Mouse (Mus musculus) liver, embryonic 14.5 days (tissue): ENCODE measurements around the gene Trim45. TPM values are rescaled to one million over a fixed set of nuclear protein-coding genes. Genes with fewer than 3 reads are reported as not detected.

Source experiments
- ATAC-seq: fragments of 200-750 bp; cut with Nextera tagmentation; 2 replicates; pipeline ENCODE4 v1.8.0; 2017; ENCODE audit warnings: moderate number of reproducible peaks, mild to moderate bottlenecking, moderate library complexity; ENCODE audit not compliant: insufficient read depth
- DNase-seq, 3 experiments: peaks; one replicate each; pipeline ENCODE4 v3.0.0-alpha.2; 2012 to 2013; ENCODE audit warnings: low read depth in 3 of 3, low spot score in 3 of 3
- H3K27ac ChIP-seq: fragments of 300-500 bp; sonication (generic); 2 replicates; pipeline ENCODE4 v1.5.1; 2014; ENCODE audit warnings: moderate library complexity, mild to moderate bottlenecking, control low read depth, inconsistent platforms
- H3K27me3 ChIP-seq: fragments of 300-500 bp; sonication (generic); 2 replicates; pipeline ENCODE4 v1.6.1; 2014; ENCODE audit warnings: mild to moderate bottlenecking, low read length, moderate library complexity; ENCODE audit not compliant: control insufficient read depth, insufficient read depth
- H3K36me3 ChIP-seq: fragments of 300-500 bp; sonication (generic); replicated peaks from 2 replicates; pipeline ENCODE4 v1.6.1; 2014; ENCODE audit warnings: low read depth; ENCODE audit not compliant: control insufficient read depth, insufficient read depth
- H3K4me1 ChIP-seq, 2 experiments: fragments of 200-500 bp in 1 of 2; fragments of 300-500 bp in 1 of 2; sonication (generic) in 1 of 2; replicated peaks; 2 replicates each; pipeline ENCODE4 v1.6.1; 2012 to 2014; ENCODE audit warnings: antibody characterized with exemption in 1 of 2, inconsistent platforms in 1 of 2, low read length in 1 of 2; ENCODE audit not compliant: control insufficient read depth in 2 of 2, insufficient read depth in 2 of 2
- H3K4me2 ChIP-seq: fragments of 300-500 bp; sonication (generic); 2 replicates; pipeline ENCODE4 v1.6.1; 2014; ENCODE audit warnings: low read depth, mild to moderate bottlenecking, control low read depth, moderate library complexity
- H3K4me3 ChIP-seq, 2 experiments: fragments of 200-500 bp in 1 of 2; fragments of 300-500 bp in 1 of 2; sonication (generic) in 1 of 2; 2 replicates each; pipeline ENCODE4 v1.5.1; 2012 to 2014; ENCODE audit warnings: low read depth in 2 of 2, low read length in 2 of 2, mild to moderate bottlenecking in 2 of 2, control low read depth in 1 of 2, inconsistent platforms in 1 of 2, moderate library complexity in 1 of 2; ENCODE audit not compliant: insufficient read depth in 1 of 2
- H3K9ac ChIP-seq: fragments of 300-500 bp; sonication (generic); replicated peaks from 2 replicates; pipeline ENCODE4 v1.6.1; 2014; ENCODE audit warnings: mild to moderate bottlenecking, control low read depth, moderate library complexity
- H3K9me3 ChIP-seq: fragments of 300-500 bp; sonication (generic); 2 replicates; pipeline ENCODE4 v1.6.1; 2016; ENCODE audit warnings: low read length, mixed read lengths; ENCODE audit not compliant: control insufficient read depth
- CTCF ChIP-seq: IDR thresholded peaks from 2 replicates; pipeline ENCODE4 v1.5.1; 2016; ENCODE audit warnings: antibody characterized with exemption, low read depth, control low read depth
- EP300 ChIP-seq: IDR thresholded peaks from 2 replicates; pipeline ENCODE4 v1.6.1; 2016; ENCODE audit warnings: antibody characterized with exemption, low read depth
- WGBS: fragments of 180-500 bp; shearing (Covaris S2); extraction: QIAGEN DNeasy Blood & Tissue Kit; methylation state at CpG from one replicate; pipeline ENCODE4 v1.1.7; 2014; ENCODE audit not compliant: insufficient replicate concordance; 5-methylcytosine and 5-hydroxymethylcytosine counted together
- polyA plus RNA-seq, 2 experiments: library from polyadenylated mRNA; depleted of rRNA in 1 of 2; stranded (reverse) in 1 of 2; unstranded in 1 of 2; fragments of >200 nt; fragmentation: Nextera tagmentation in 1 of 2; extraction: Ambion mirVana in 1 of 2; gene quantifications; 2 replicates each; pipeline versions ENCODE4 v1.2.1 to v1.2.3; 2012 to 2014

Gene Trim45
- polyA plus RNA-seq, 2 experiments = 0.56 to 0.88 TPM

DNA sequence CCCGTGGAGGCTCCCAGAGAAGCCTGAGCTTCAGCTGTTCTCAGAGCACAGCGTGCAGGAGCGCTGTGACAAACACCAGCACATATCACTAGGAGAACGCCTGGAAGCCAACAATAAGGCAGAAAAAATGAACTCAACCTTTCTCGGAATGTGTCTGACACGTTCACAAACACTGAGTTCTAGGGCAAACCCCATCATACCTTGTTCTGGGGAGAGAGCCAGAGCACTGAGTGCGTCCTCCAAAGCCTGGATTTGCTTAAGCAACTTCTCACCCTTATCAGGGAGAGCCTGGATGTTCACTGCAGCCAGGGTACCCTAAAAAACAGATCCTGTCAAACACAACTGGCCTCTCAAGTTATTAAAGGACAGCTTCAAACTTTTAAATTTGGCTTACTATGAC lies 39.5 kb downstream of the Trim45 start:
- Histone ChIP-seq H3K27me3 (no peaks in the 10 kb centered on the region), H3K4me2 (no peak overlapping the region), H3K9ac (no peak overlapping the region), H3K4me3 (no peak overlapping the region), H3K36me3 (peaks cover 58% of the 10 kb centered on the region), H3K4me1 (no peaks in the 10 kb centered on the region), H3K27ac (no peak overlapping the region), H3K9me3 (no peaks in the 10 kb centered on the region)
- TF ChIP-seq CTCF (no peak), EP300 (no peak)
- 81% methylated on average over 7 of the region's 7 CpGs for WGBS
- no peak for DNase-seq
- no peak for ATAC-seq

DNA sequence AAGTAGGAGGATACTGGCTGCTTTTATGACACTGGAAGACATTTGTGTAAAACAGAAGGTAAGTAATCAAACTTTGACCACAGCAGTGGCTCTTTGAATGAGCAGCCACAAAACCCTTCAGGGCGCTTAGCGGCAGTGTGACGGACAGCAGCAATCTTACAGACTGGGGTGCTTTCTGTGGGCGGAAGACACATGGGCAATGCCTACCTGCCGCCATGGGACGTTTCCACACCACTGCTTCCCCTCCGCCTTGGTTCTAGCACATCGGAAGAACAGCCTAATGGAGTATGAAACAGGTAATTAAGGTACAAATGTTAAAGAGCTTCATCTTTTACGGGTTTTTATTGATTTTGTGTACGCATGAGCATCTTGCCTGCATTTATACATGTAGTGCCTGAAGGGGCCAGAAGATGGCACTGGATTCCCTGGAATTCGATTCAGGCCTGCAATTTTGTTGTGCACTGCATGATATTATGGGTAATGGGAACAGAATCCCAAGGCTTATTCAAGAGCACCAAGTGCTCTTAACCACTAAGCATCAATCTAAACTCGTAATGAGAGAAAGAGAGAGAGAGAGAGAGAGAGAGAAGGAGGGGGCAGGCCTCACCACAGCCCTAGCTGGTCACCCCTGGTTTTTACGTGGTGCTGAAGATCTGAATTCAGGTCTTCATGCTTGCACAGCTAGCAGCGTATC lies 42.0 kb downstream of the Trim45 start:
- peaks cover 40% of the 10 kb centered on the region for H3K36me3 ChIP-seq
- H3K27me3 ChIP-seq = no peaks in the 10 kb centered on the region
- H3K4me3 ChIP-seq = no peak overlapping the region
- no peak overlapping the region for H3K27ac ChIP-seq
- no peaks in the 10 kb centered on the region for H3K9me3 ChIP-seq
- 83% methylated on average over 14 of the region's 14 CpGs for WGBS
- peaks cover 0 to 2% of the 10 kb centered on the region in 2 experiments; a peak in 1 of 4 replicates for H3K4me1 ChIP-seq
- H3K4me2 ChIP-seq = no peak overlapping the region
- TF ChIP-seq EP300 (no peak), CTCF (peak; percentile 56)
- ATAC-seq (no peak), DNase-seq (no peak)
- H3K9ac ChIP-seq = no peak overlapping the region

DNA sequence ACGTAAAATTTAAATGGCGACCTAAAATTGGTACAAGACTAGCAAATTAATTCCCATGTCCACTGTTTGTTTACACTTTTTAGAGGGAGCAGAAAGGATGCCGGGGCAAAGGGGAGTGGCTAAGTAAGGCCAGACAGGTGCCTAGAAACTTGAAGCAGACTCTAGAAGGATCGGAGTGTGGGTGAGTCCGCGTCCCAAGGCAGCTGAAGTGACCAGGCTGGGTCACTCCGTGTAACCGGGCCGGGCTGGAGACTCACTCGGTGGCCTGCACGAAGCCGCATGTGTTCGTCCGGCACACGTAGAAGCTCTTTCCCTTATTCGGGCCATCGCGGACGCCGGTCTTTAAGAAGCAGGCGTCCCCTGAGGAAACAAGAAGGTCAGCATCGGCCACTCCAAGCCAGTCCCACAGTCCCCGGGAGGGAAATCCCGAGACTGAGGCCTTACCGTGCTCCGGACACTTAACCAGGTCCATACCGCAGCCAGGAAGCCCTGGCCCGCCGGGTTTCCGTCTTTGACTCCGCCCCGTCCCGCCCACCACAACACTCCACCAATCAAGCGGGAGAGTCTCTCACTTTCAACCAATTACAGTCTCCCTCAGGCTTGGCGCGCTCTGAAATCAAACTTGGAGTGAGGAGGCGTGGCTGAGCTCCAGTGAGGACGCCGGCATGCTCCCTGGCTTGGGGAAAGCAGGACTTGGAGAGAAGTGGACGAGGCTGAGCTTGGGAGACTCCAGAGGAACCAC lies 47.3 kb downstream of the Trim45 start, which contains the start of gene Ttf2:
Ttf2 (minus strand) TSS at position 488 of the 742 bp plus-strand sequence.
- Histone ChIP-seq H3K27ac (no peak within 1 kb of the TSS), H3K36me3 (peaks cover 3% of the 10 kb centered on the region), H3K4me2 (peak within 1 kb of the TSS; percentile 75), H3K9me3 (no peaks in the 10 kb centered on the region), H3K9ac (peak within 1 kb of the TSS; percentile 78), H3K27me3 (no peaks in the 10 kb centered on the region), H3K4me1 (peaks cover 0 to 6% of the 10 kb centered on the region in 2 experiments; a peak in 3 of 4 replicates), H3K4me3 (peak within 1 kb of the TSS; percentile 74 to 88)
- TF ChIP-seq EP300 (no peak), CTCF (no peak)
- DNase-seq (peak; percentile 86 to 89 (median 87)), ATAC-seq (peak; percentile 100)
- under 1% methylated on average over 40 of the region's 40 CpGs for WGBS

DNA sequence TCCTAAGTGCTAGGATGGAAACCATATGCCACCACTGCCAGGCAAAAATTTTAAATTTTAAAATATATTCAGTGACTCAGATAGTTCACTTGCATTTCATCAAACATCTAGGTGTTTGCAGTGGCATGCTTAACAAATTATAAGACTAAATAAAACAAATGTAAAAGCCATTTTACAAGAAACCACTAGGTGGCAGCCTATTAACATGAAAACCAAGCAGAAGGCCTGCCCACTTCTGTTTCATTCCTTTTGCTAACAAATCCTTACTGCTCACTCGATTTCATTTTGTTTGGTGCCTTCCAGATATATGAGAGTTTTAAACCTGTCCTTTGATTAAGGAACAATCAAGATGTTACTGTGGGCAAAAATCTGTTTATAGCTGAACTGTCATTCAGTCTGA lies 51.9 kb downstream of the Trim45 start:
- 2% methylated on average over 1 of the region's 1 CpGs for WGBS
- no peak overlapping the region for H3K4me2 ChIP-seq
- no peak overlapping the region for H3K9ac ChIP-seq
- H3K4me3 ChIP-seq = no peak overlapping the region
- ATAC-seq (no peak), DNase-seq (peak in 1 of 3 experiments; percentile 14)
- H3K27me3 ChIP-seq = no peaks in the 10 kb centered on the region
- H3K36me3 ChIP-seq = no peaks in the 10 kb centered on the region
- no peaks in the 10 kb centered on the region for H3K9me3 ChIP-seq
- H3K27ac ChIP-seq = no peak overlapping the region
- peaks cover 0 to 4% of the 10 kb centered on the region in 2 experiments; a peak in 3 of 4 replicates for H3K4me1 ChIP-seq
- TF ChIP-seq EP300 (no peak), CTCF (peak; percentile 63; the same call in 1 of the 2 replicates)

DNA sequence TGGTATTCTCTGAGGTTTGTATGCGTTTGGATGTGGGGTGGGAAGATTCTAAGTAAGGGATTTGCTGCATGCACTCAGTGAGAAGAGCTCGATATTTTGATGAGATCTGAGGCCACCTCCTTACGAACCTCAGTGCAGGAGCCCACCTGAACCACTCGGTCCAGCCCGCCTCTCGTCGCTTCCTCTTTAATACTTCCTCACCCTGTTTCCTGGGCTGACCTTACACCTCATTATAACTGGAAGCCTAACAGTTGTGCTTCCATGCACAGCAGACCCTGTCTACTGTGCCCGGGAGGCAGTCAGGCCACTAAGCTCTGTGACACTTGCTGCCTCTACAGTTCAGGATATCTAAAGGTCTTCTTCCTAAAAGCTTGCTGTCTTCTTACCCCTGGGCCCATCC lies 57.3 kb downstream of the Trim45 start:
- Histone ChIP-seq H3K9me3 (no peaks in the 10 kb centered on the region), H3K36me3 (no peaks in the 10 kb centered on the region), H3K27ac (no peak overlapping the region), H3K9ac (no peak overlapping the region), H3K4me3 (no peak overlapping the region), H3K4me2 (no peak overlapping the region), H3K27me3 (no peaks in the 10 kb centered on the region), H3K4me1 (no peaks in the 10 kb centered on the region)
- 29% methylated on average over 8 of the region's 8 CpGs for WGBS
- ATAC-seq (no peak), DNase-seq (no peak)
- no peak for TF ChIP-seq CTCF
- no peak for TF ChIP-seq EP300

Other genes starting within 250 kb of the Trim45 start
- 2.9 and 3.7 TPM in 2 replicates for gene Man1a2, start 236.7 kb upstream of the Trim45 start, polyA plus RNA-seq (2012; rRNA removed)
- 27.9 and 38.1 TPM in 2 replicates for gene Man1a2, start 236.7 kb upstream of the Trim45 start, polyA plus RNA-seq (2014; fragmentation: Nextera tagmentation; extraction: Ambion mirVana)
- gene Vtcn1, start 96.7 kb upstream of the Trim45 start, polyA plus RNA-seq (2012; rRNA removed) = 0.02 TPM in 1 of 2 replicates, not detected in the other
- gene Vtcn1, start 96.7 kb upstream of the Trim45 start, polyA plus RNA-seq (2014; fragmentation: Nextera tagmentation; extraction: Ambion mirVana) = not detected in 2 replicates
- 4.3 and 6.8 TPM in 2 replicates for gene Ttf2, start 47.5 kb downstream of the Trim45 start, polyA plus RNA-seq (2012; rRNA removed)
- 6.8 and 7.0 TPM in 2 replicates for gene Ttf2, start 47.5 kb downstream of the Trim45 start, polyA plus RNA-seq (2014; fragmentation: Nextera tagmentation; extraction: Ambion mirVana)
- gene Cd101, start 107.4 kb downstream of the Trim45 start, polyA plus RNA-seq (2012; rRNA removed) = 0.02 and 0.03 TPM in 2 replicates
- gene Cd101, start 107.4 kb downstream of the Trim45 start, polyA plus RNA-seq (2014; fragmentation: Nextera tagmentation; extraction: Ambion mirVana) = 0.03 and 0.05 TPM in 2 replicates
- 0.96 and 1.2 TPM in 2 replicates for gene Ptgfrn, start 188.1 kb downstream of the Trim45 start, polyA plus RNA-seq (2012; rRNA removed)
- 0.29 and 0.38 TPM in 2 replicates for gene Ptgfrn, start 188.1 kb downstream of the Trim45 start, polyA plus RNA-seq (2014; fragmentation: Nextera tagmentation; extraction: Ambion mirVana)